Mouse (Mus musculus) megakaryocyte, embryonic 14.5 days (primary cell): Measurements from ENCODE around the gene Timp3.

Experiments
- FLI1 ChIP-seq: IDR thresholded peaks from 2 replicates; pipeline ENCODE4 v1.6.1; 2012; ENCODE audit warnings: low read length, inconsistent platforms, mixed read lengths
- GATA1 ChIP-seq: IDR thresholded peaks from 3 replicates; pipeline ENCODE4 v1.6.1; 2012; ENCODE audit warnings: mixed read lengths, low read length, inconsistent platforms, borderline replicate concordance

DNA sequence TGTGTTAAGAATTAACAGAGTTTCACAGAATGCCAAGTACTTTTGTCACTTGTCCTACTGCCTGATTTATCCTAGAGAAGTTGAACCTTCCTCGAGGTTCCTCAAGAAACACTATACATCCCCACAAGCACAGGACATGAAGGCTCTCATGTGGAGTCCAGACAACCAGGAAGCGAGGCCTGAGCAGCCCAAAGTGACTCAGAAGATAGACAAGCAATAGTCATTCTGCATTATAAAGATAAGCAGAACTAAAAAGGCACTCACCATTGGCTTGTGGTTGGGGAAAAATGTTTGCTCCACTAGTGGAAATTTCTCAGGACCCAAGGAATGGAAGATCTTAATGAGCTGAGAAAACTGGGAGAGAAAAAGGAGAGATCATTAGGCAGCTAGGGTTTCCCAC, 51.1 kb downstream of the Timp3 start:
- TF ChIP-seq GATA1 (no peak), FLI1 (no peak)
